Mouse (Mus musculus) liver, adult 2 months (tissue): ENCODE data around the gene Gpatch8.

Experiments
- CTCF ChIP-seq: fragments of 200-500 bp; IDR thresholded peaks from 2 replicates; pipeline ENCODE4 v1.5.1; 2011; ENCODE audit warnings: low read depth, low read length, control low read depth
- POLR2A ChIP-seq: fragments of 200-500 bp; IDR thresholded peaks from 2 replicates; pipeline ENCODE4 v1.6.1; 2011; ENCODE audit warnings: low read length, control low read depth; ENCODE audit not compliant: insufficient read depth; ENCODE audit errors: extremely low read depth

DNA sequence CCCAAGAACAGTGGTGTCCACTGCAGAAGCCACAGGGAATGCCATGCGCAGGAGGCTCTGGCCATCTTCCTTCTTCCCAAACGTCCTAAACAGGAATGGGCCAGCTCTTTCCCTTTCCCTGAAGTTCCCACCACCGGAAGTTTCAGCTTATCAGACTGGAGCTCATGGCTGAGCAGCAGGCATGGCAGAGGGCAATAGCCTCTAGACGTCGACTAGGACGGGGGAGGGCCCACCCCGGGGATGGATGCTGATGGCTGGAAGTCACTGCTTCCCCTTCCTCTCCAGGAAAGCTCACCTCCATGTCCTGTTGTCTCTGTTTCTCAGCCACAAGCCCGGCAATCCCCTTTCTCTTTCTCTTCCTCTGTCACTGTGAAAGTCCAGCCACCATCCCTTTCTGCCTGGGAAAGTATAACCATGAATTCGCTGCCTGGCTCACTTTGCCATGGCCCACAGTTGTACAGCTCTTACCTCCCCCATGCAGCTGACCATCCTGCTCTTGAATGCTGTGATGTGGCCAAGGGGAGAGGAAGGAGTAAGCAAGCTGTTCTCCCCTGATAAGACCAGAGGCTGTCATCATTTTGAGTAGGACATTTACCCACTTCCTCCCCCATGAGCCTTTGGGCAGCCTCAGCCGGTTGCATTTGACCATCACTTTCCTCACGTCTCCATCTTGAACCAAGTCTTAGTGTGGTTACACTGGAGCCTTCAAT is 86.4 kb downstream of the Gpatch8 start, which contains the start of gene Itga2b:
- TF ChIP-seq CTCF (no peak), POLR2A (no peak)
